In genomic region chr6:121138338-121139040, GRCm38 (mm10) we compare ENCODE assay signal across 1 mouse cellular context.
TF ChIP-seq lines count a peak whose summit lies in the region.

No protein-coding gene starts in this region.

TF ChIP-seq in myocyte, 11 proteins besides CTCF, POLR2A, EP300 and RAD21 (continued from another document):
- TF ChIP-seq MYOD1 (IDR thresholded peaks at IDR 0.05; ENCODE audit: control insufficient read depth in 1 of 3, insufficient read length in 2 of 3, low read depth in 2 of 3) (no peak), MYOG (IDR thresholded peaks at IDR 0.05; ENCODE audit: control insufficient read depth in 1 of 3, insufficient read depth in 1 of 3, insufficient read length in 2 of 3, low read depth in 2 of 3) (no peak), REST (IDR thresholded peaks at IDR 0.05; ENCODE audit: insufficient read depth, insufficient read length) (no peak), TCF3 (IDR thresholded peaks at IDR 0.05; ENCODE audit: insufficient read length, low read depth) (no peak), MAX (IDR thresholded peaks at IDR 0.05; ENCODE audit: low read depth) (no peak)
